Mouse (Mus musculus): ENCODE data around the gene Dstyk.

GRCm38 (mm10) chr1:132420206-132420605 is 2.9 kb downstream of the Dstyk start:
- TF ChIP-seq CTCF (IDR thresholded peaks at IDR 0.05; ENCODE audit: extremely low read depth, insufficient read length, insufficient replicate concordance, low read depth, low read length) (no peak), POLR2A (IDR thresholded peaks at IDR 0.05; ENCODE audit: low read depth, low read length) (no peak)

All from small intestine, adult 2 months (tissue).